Mouse (Mus musculus) liver, adult 2 months (tissue): Measurements from ENCODE around the gene Maml3.

Experiments
- CTCF ChIP-seq: fragments of 200-500 bp; IDR thresholded peaks from 2 replicates; pipeline ENCODE4 v1.5.1; 2011; ENCODE audit warnings: low read depth, low read length, control low read depth
- POLR2A ChIP-seq: fragments of 200-500 bp; IDR thresholded peaks from 2 replicates; pipeline ENCODE4 v1.6.1; 2011; ENCODE audit warnings: low read length, control low read depth; ENCODE audit not compliant: insufficient read depth; ENCODE audit errors: extremely low read depth

- no peak for TF ChIP-seq CTCF
- TF ChIP-seq POLR2A, result no peak
Observed at GRCm38 (mm10) chr3:51915415-51915814, 189.5 kb downstream of the Maml3 start.
